Comparison of ENCODE assay signal across 8 mouse cellular contexts in the genomic region with DNA sequence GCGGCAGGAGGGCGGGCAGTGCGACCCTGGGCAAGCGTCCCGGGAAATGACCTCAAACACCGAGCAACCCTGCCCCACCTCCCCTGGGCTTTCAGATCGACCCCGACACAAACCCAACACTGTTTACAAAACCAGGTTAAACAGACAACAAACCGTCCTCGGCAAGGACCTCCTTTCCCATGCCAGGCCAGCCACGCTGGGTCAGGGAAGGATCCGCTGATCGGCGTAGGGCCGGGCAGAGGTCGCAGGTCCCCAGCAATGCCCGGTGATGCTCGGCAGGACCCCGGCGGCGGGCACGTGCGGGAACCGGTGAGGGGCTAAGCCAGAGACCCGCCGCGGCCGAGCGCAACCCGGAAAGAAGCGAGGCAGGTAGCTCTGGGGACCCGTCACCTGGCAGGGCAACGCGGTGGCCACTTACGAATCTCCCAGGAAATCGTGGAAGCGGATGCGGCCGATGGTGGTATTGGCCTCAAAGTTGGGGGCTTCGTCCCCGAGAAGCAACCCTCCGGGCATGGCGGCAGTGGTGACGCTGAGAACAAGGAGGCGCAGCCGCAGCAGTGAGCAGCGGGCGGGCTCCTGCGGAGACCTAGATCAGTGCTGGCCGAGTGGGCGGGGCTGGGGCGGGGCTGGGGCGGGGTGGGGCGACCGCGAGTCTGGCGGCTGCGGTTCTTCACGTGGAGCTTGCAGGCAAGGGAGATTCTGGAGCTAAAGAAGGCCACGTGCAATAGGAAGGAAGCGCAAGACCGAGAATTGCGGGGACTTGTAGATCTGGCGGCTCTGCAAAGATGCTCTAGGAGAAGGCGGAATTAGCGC. TPM values are rescaled to one million over a fixed set of nuclear protein-coding genes. Genes with fewer than 3 reads are reported as not detected.
DNase-seq lines count a peak whose midpoint lies in the region; ATAC-seq and TF ChIP-seq lines count a peak whose summit lies in the region.

A gene (minus strand): TSS at position 616 of the 813 bp plus-strand sequence.

- ATAC-seq in embryonic facial prominence, embryonic 13.5 days (ENCODE audit: insufficient number of reproducible peaks, insufficient read depth, low FRiP score, low TSS enrichment, low read depth) = peak; percentile 92
- peak; percentile 96 for ATAC-seq in limb, embryonic 13.5 days (ENCODE audit: low FRiP score, low read depth)
- peak; percentile 98 for ATAC-seq in midbrain, embryonic 15.5 days (replicated peaks)

- H3K4me1 ChIP-seq in embryonic facial prominence, embryonic 13.5 days = peaks cover 31% of the 10 kb centered on the region
- peaks cover 25% of the 10 kb centered on the region for H3K4me1 ChIP-seq in kidney, adult 2 months (ENCODE audit: control insufficient read depth, insufficient read depth, low read length)
- H3K4me1 ChIP-seq in limb, embryonic 13.5 days = peaks cover 32% of the 10 kb centered on the region
- H3K4me1 ChIP-seq in midbrain, embryonic 15.5 days = peaks cover 29% of the 10 kb centered on the region

- peaks cover 13% of the 10 kb centered on the region for H3K36me3 ChIP-seq in embryonic facial prominence, embryonic 13.5 days
- peaks cover 2% of the 10 kb centered on the region; the same call in 1 of the 2 replicates for H3K36me3 ChIP-seq in kidney, adult 2 months (ENCODE audit: control insufficient read depth, insufficient read depth, low read length)
- H3K36me3 ChIP-seq in limb, embryonic 13.5 days = peaks cover 15% of the 10 kb centered on the region
- no peaks in the 10 kb centered on the region for H3K36me3 ChIP-seq in midbrain, embryonic 15.5 days (replicated peaks)

- no peak for TF ChIP-seq CTCF in kidney, adult 2 months (conservative IDR thresholded peaks at IDR 0.05; ENCODE audit: insufficient read depth, insufficient read length, low read depth, low read length)

- H3K9ac ChIP-seq in embryonic facial prominence, embryonic 13.5 days = peak within 1 kb of the TSS; percentile 90
- H3K9ac ChIP-seq in limb, embryonic 13.5 days = peak within 1 kb of the TSS; percentile 90
- H3K9ac ChIP-seq in midbrain, embryonic 15.5 days = peak within 1 kb of the TSS; percentile 72

- TF ChIP-seq POLR2A in kidney, adult 2 months (IDR thresholded peaks at IDR 0.05; ENCODE audit: low read depth, low read length) = peak; percentile 80

- no peaks in the 10 kb centered on the region for H3K9me3 ChIP-seq in embryonic facial prominence, embryonic 13.5 days
- no peaks in the 10 kb centered on the region for H3K9me3 ChIP-seq in limb, embryonic 13.5 days
- no peaks in the 10 kb centered on the region for H3K9me3 ChIP-seq in midbrain, embryonic 15.5 days

- H3K27me3 ChIP-seq in embryonic facial prominence, embryonic 13.5 days = no peaks in the 10 kb centered on the region
- no peaks in the 10 kb centered on the region for H3K27me3 ChIP-seq in kidney, adult 2 months (replicated peaks; ENCODE audit: control insufficient read depth, insufficient read depth, low read length)
- no peaks in the 10 kb centered on the region for H3K27me3 ChIP-seq in limb, embryonic 13.5 days
- peaks cover 12% of the 10 kb centered on the region for H3K27me3 ChIP-seq in midbrain, embryonic 15.5 days (replicated peaks)

- under 1% methylated on average over 66 of the region's 66 CpGs for WGBS in embryonic facial prominence, embryonic 13.5 days
- under 1% methylated on average over 66 of the region's 66 CpGs for WGBS in kidney, adult 2 months
- WGBS in limb, embryonic 13.5 days = under 1% methylated on average over 66 of the region's 66 CpGs
- WGBS in midbrain, embryonic 15.5 days = under 1% methylated on average over 66 of the region's 66 CpGs

- H3K4me2 ChIP-seq in embryonic facial prominence, embryonic 13.5 days = peak within 1 kb of the TSS; percentile 86
- peak within 1 kb of the TSS; percentile 83 for H3K4me2 ChIP-seq in limb, embryonic 13.5 days (replicated peaks)
- H3K4me2 ChIP-seq in midbrain, embryonic 15.5 days = peak within 1 kb of the TSS; percentile 97

- H3K27ac ChIP-seq in embryonic facial prominence, embryonic 13.5 days = peak within 1 kb of the TSS; percentile 75
- peak within 1 kb of the TSS; percentile 89 for H3K27ac ChIP-seq in kidney, adult 2 months (ENCODE audit: insufficient read depth, low read depth, low read length)
- H3K27ac ChIP-seq in limb, embryonic 13.5 days = peak within 1 kb of the TSS; percentile 61; the same call in 1 of the 2 replicates
- H3K27ac ChIP-seq in midbrain, embryonic 15.5 days = peak within 1 kb of the TSS; percentile 35

- peak within 1 kb of the TSS; percentile 86 for H3K4me3 ChIP-seq in embryonic facial prominence, embryonic 13.5 days
- H3K4me3 ChIP-seq in kidney, adult 2 months (ENCODE audit: insufficient read depth, low read depth, low read length) = peak within 1 kb of the TSS; percentile 94
- H3K4me3 ChIP-seq in limb, embryonic 13.5 days = peak within 1 kb of the TSS; percentile 94
- peak within 1 kb of the TSS; percentile 85 for H3K4me3 ChIP-seq in midbrain, embryonic 15.5 days

- DNase-seq in 3T3-L1 (ENCODE audit: low read depth, low spot score) = peak; percentile 85
- peak; percentile 50 to 70 for DNase-seq in adrenal gland, postnatal 4 days (ENCODE audit: low spot score in 2 of 2)
- DNase-seq in heart, adult 18-20 months = peak; percentile 83 to 86
- peak; percentile 87 for DNase-seq in kidney, adult 2 months
- DNase-seq in spleen, adult 18-20 months = peak; percentile 70 to 74

RNA-seq across cellular contexts. Expression of the gene that starts here (rescaled TPM):
- 100 to 1,000 TPM; 369 to 400 TPM for total RNA-seq in adrenal gland, postnatal 4 days (2021)
- 386 and 412 TPM in 2 replicates for polyA plus RNA-seq in embryonic facial prominence, embryonic 13.5 days (2015; fragmentation: Nextera tagmentation; extraction: Ambion mirVana)
- total RNA-seq in heart, adult 18-20 months (2021) = 100 to 1,000 TPM; 348 to 375 TPM
- 116 and 186 TPM in 2 replicates for polyA plus RNA-seq in kidney, adult 2 months (2012; rRNA removed)
- polyA plus RNA-seq in limb, embryonic 13.5 days (2015; fragmentation: Nextera tagmentation; extraction: Ambion mirVana) = 410 and 414 TPM in 2 replicates
- polyA plus RNA-seq in midbrain, embryonic 15.5 days (2015; fragmentation: Nextera tagmentation; extraction: Ambion mirVana) = 126 and 140 TPM in 2 replicates

Comparison
In these comparisons a context has a peak if more than half of its experiments do, and no peak if none do; other contexts are left out.
1. Peak in every context shown above with its lines: DNase-seq, ATAC-seq, H3K4me3 ChIP-seq and H3K27ac ChIP-seq.
2. H3K27ac ChIP-seq: peak in every context shown above with its lines; median percentile 89 in kidney, adult 2 months; 75 in embryonic facial prominence, embryonic 13.5 days; 61 in limb, embryonic 13.5 days; 35 in midbrain, embryonic 15.5 days.